Mouse (Mus musculus): ENCODE data around the gene Shbg.

The Shbg gene

GRCm38 (mm10) chr11:69617805-69618204 lies at the start of gene Shbg:
Gene Shbg (minus strand): TSS chr11:69617905.
- no peak for DNase-seq (ENCODE audit: low spot score in 2 of 2)

- DNase-seq (ENCODE audit: low spot score in 2 of 2): no peak
Measured at GRCm38 (mm10) chr11:69666665-69667005, 48.9 kb upstream of the Shbg start.

- peak in 1 of 2 experiments; percentile 74 for DNase-seq (ENCODE audit: low spot score in 2 of 2)
Measured at GRCm38 (mm10) chr11:69665961-69666664, 48.4 kb upstream of the Shbg start, which contains the start of gene Cd68. Gene Cd68 (minus strand): TSS chr11:69666153.

- no peak for DNase-seq (ENCODE audit: low spot score in 2 of 2)
Measured at GRCm38 (mm10) chr11:69665457-69665960, 47.8 kb upstream of the Shbg start.

GRCm38 (mm10) chr11:69664841-69665240 lies 47.1 kb upstream of the Shbg start:
- DNase-seq (ENCODE audit: low spot score in 2 of 2): no peak

GRCm38 (mm10) chr11:69663795-69664194 lies 46.1 kb upstream of the Shbg start:
- no peak for DNase-seq (ENCODE audit: low spot score in 2 of 2)

- DNase-seq (ENCODE audit: low spot score in 2 of 2): no peak
Measured at GRCm38 (mm10) chr11:69662967-69663671, 45.4 kb upstream of the Shbg start.

- DNase-seq (ENCODE audit: low spot score in 2 of 2): peak; percentile 94
Measured at GRCm38 (mm10) chr11:69662213-69662966, 44.7 kb upstream of the Shbg start, which contains the start of gene Mpdu1. Gene Mpdu1 (minus strand): TSS chr11:69662642.

- DNase-seq (ENCODE audit: low spot score in 2 of 2): no peak
Measured at GRCm38 (mm10) chr11:69661221-69661881, 43.6 kb upstream of the Shbg start.

- no peak for DNase-seq (ENCODE audit: low spot score in 2 of 2)
Measured at GRCm38 (mm10) chr11:69657462-69657881, 39.8 kb upstream of the Shbg start.

GRCm38 (mm10) chr11:69656617-69657461 lies 39.1 kb upstream of the Shbg start:
- no peak for DNase-seq (ENCODE audit: low spot score in 2 of 2)

- DNase-seq (ENCODE audit: low spot score in 2 of 2): no peak
Measured at GRCm38 (mm10) chr11:69656065-69656455, 38.4 kb upstream of the Shbg start.

GRCm38 (mm10) chr11:69655264-69656064 lies 37.8 kb upstream of the Shbg start, which contains the start of gene Sox15:
Gene Sox15 (plus strand): TSS chr11:69655314.
- peak; percentile 48 to 68 for DNase-seq (ENCODE audit: low spot score in 2 of 2)

GRCm38 (mm10) chr11:69654760-69655159 lies 37.1 kb upstream of the Shbg start:
- no peak for DNase-seq (ENCODE audit: low spot score in 2 of 2)

GRCm38 (mm10) chr11:69653399-69653798 lies 35.7 kb upstream of the Shbg start:
- DNase-seq (ENCODE audit: low spot score in 2 of 2): no peak

GRCm38 (mm10) chr11:69645860-69646259 lies 28.2 kb upstream of the Shbg start:
- no peak for DNase-seq (ENCODE audit: low spot score in 2 of 2)

GRCm38 (mm10) chr11:69635471-69635870 lies 17.8 kb upstream of the Shbg start:
- DNase-seq (ENCODE audit: low spot score in 2 of 2): no peak

GRCm38 (mm10) chr11:69633128-69633866 lies 15.6 kb upstream of the Shbg start:
- DNase-seq (ENCODE audit: low spot score in 2 of 2): peak in 1 of 2 experiments; percentile 57

All from frontal cortex, postnatal 10 days (tissue).